Mouse (Mus musculus): ENCODE results near the gene Enpp4. TPM values are rescaled to one million over a fixed set of nuclear protein-coding genes. Genes with fewer than 3 reads are reported as not detected.
A peak's percentile ranks its signal among the peaks of the same experiment; 100 is the strongest.

Enpp4 gene
- total RNA-seq, 1 experiment = 6.7 TPM

- Histone ChIP-seq H3K4me1 (ENCODE audit: control insufficient read depth in 2 of 2, insufficient read depth in 2 of 2, low read length in 2 of 2, poor library complexity in 1 of 2) (no peaks in the 10 kb centered on the region), H3K36me3 (ENCODE audit: control insufficient read depth, insufficient read depth, low read length, poor library complexity, severe bottlenecking) (no peaks in the 10 kb centered on the region), H3K9ac (ENCODE audit: insufficient read depth, low read depth, low read length, poor library complexity, severe bottlenecking) (no peak overlapping the region), H3K9me3 (ENCODE audit: control insufficient read depth, insufficient read depth, low read depth, low read length) (no peaks in the 10 kb centered on the region), H3K27ac (ENCODE audit: insufficient read depth, low read depth, low read length, poor library complexity, severe bottlenecking) (no peak overlapping the region), H3K4me3 (ENCODE audit: insufficient read depth in 1 of 2, low read depth in 1 of 2, low read length in 2 of 2, poor library complexity in 1 of 2, severe bottlenecking in 1 of 2) (no peak overlapping the region)
- DNase-seq (ENCODE audit: low read depth, low spot score) = no peak
- in situ Hi-C loops (cut with MboI; ENCODE audit: low sequenced_read_pairs in 2 of 2, unreplicated experiment in 2 of 2) = no loop called here
- no peak for TF ChIP-seq CHD2 (IDR thresholded peaks at IDR 0.05; ENCODE audit: low read depth, low read length)
- no peak for TF ChIP-seq HCFC1 (IDR thresholded peaks at IDR 0.05; ENCODE audit: borderline replicate concordance, insufficient read depth, low read length)
- no peak for TF ChIP-seq ZNF384 (IDR thresholded peaks at IDR 0.05; ENCODE audit: low read depth, low read length)
- TF ChIP-seq MAFK (IDR thresholded peaks at IDR 0.05; ENCODE audit: insufficient read depth, low read depth, low read length) = no peak
- no peak for TF ChIP-seq ZC3H11A (IDR thresholded peaks at IDR 0.05; ENCODE audit: borderline replicate concordance, low read depth, low read length)
Measured at GRCm38 (mm10) chr17:44090916-44091315, 14.7 kb downstream of the Enpp4 start.

GRCm38 (mm10) chr17:44088226-44088625 is 17.4 kb downstream of the Enpp4 start:
- TF ChIP-seq MAFK (IDR thresholded peaks at IDR 0.05; ENCODE audit: insufficient read depth, low read depth, low read length) (no peak), ZNF384 (IDR thresholded peaks at IDR 0.05; ENCODE audit: low read depth, low read length) (no peak), CHD2 (IDR thresholded peaks at IDR 0.05; ENCODE audit: low read depth, low read length) (no peak), HCFC1 (IDR thresholded peaks at IDR 0.05; ENCODE audit: borderline replicate concordance, insufficient read depth, low read length) (no peak), ZC3H11A (IDR thresholded peaks at IDR 0.05; ENCODE audit: borderline replicate concordance, low read depth, low read length) (no peak)
- Histone ChIP-seq H3K4me1 (ENCODE audit: control insufficient read depth in 2 of 2, insufficient read depth in 2 of 2, low read length in 2 of 2, poor library complexity in 1 of 2) (no peaks in the 10 kb centered on the region), H3K27ac (ENCODE audit: insufficient read depth, low read depth, low read length, poor library complexity, severe bottlenecking) (no peak overlapping the region), H3K9me3 (ENCODE audit: control insufficient read depth, insufficient read depth, low read depth, low read length) (no peaks in the 10 kb centered on the region), H3K9ac (ENCODE audit: insufficient read depth, low read depth, low read length, poor library complexity, severe bottlenecking) (no peak overlapping the region), H3K4me3 (ENCODE audit: insufficient read depth in 1 of 2, low read depth in 1 of 2, low read length in 2 of 2, poor library complexity in 1 of 2, severe bottlenecking in 1 of 2) (no peak overlapping the region), H3K36me3 (ENCODE audit: control insufficient read depth, insufficient read depth, low read length, poor library complexity, severe bottlenecking) (no peaks in the 10 kb centered on the region)
- in situ Hi-C loops (cut with MboI; ENCODE audit: low sequenced_read_pairs in 2 of 2, unreplicated experiment in 2 of 2) = no loop called here
- DNase-seq (ENCODE audit: low read depth, low spot score) = no peak

- TF ChIP-seq CHD2 (IDR thresholded peaks at IDR 0.05; ENCODE audit: low read depth, low read length) = no peak
- in situ Hi-C loops (cut with MboI; ENCODE audit: low sequenced_read_pairs in 2 of 2, unreplicated experiment in 2 of 2) = no loop called here
Measured at GRCm38 (mm10) chr17:44083156-44083555, 22.5 kb downstream of the Enpp4 start.

GRCm38 (mm10) chr17:44078631-44079350 is 26.8 kb downstream of the Enpp4 start, which contains the start of gene Enpp5:
Enpp5 (plus strand) TSS chr17:44078813.
- H3K9ac ChIP-seq (ENCODE audit: insufficient read depth, low read depth, low read length, poor library complexity, severe bottlenecking) = peak within 1 kb of the TSS; percentile 71
- in situ Hi-C loops (cut with MboI; ENCODE audit: low sequenced_read_pairs in 2 of 2, unreplicated experiment in 2 of 2) = no loop called here
- peak within 1 kb of the TSS; percentile 81 for H3K4me3 ChIP-seq (ENCODE audit: insufficient read depth in 1 of 2, low read depth in 1 of 2, low read length in 2 of 2, poor library complexity in 1 of 2, severe bottlenecking in 1 of 2)
- no peak within 1 kb of the TSS for H3K27ac ChIP-seq (ENCODE audit: insufficient read depth, low read depth, low read length, poor library complexity, severe bottlenecking)
- H3K36me3 ChIP-seq (ENCODE audit: control insufficient read depth, insufficient read depth, low read length, poor library complexity, severe bottlenecking) = no peaks in the 10 kb centered on the region
- peak; percentile 68 for DNase-seq (ENCODE audit: low read depth, low spot score)
- TF ChIP-seq ZC3H11A (IDR thresholded peaks at IDR 0.05; ENCODE audit: borderline replicate concordance, low read depth, low read length) = no peak
- peak; percentile 73; the same call in 1 of the 2 replicates for TF ChIP-seq CHD2 (IDR thresholded peaks at IDR 0.05; ENCODE audit: low read depth, low read length)
- no peaks in the 10 kb centered on the region for H3K9me3 ChIP-seq (ENCODE audit: control insufficient read depth, insufficient read depth, low read depth, low read length)
- H3K4me1 ChIP-seq (ENCODE audit: control insufficient read depth in 2 of 2, insufficient read depth in 2 of 2, low read length in 2 of 2, poor library complexity in 1 of 2) = no peaks in the 10 kb centered on the region

More at GRCm38 (mm10) chr17:44083156-44083555, 22.5 kb downstream of the Enpp4 start:
- Histone ChIP-seq H3K9me3 (ENCODE audit: control insufficient read depth, insufficient read depth, low read depth, low read length) (no peaks in the 10 kb centered on the region), H3K27ac (ENCODE audit: insufficient read depth, low read depth, low read length, poor library complexity, severe bottlenecking) (no peak overlapping the region), H3K36me3 (ENCODE audit: control insufficient read depth, insufficient read depth, low read length, poor library complexity, severe bottlenecking) (no peaks in the 10 kb centered on the region), H3K9ac (ENCODE audit: insufficient read depth, low read depth, low read length, poor library complexity, severe bottlenecking) (no peak overlapping the region), H3K4me1 (ENCODE audit: control insufficient read depth in 2 of 2, insufficient read depth in 2 of 2, low read length in 2 of 2, poor library complexity in 1 of 2) (no peaks in the 10 kb centered on the region), H3K4me3 (ENCODE audit: insufficient read depth in 1 of 2, low read depth in 1 of 2, low read length in 2 of 2, poor library complexity in 1 of 2, severe bottlenecking in 1 of 2) (no peak overlapping the region)
- no peak for DNase-seq (ENCODE audit: low read depth, low spot score)

GRCm38 (mm10) chr17:44077843-44078160 is 27.8 kb downstream of the Enpp4 start:
- DNase-seq (ENCODE audit: low read depth, low spot score) = no peak
- Histone ChIP-seq H3K9ac (ENCODE audit: insufficient read depth, low read depth, low read length, poor library complexity, severe bottlenecking) (no peak overlapping the region), H3K4me3 (ENCODE audit: insufficient read depth in 1 of 2, low read depth in 1 of 2, low read length in 2 of 2, poor library complexity in 1 of 2, severe bottlenecking in 1 of 2) (no peak overlapping the region), H3K27ac (ENCODE audit: insufficient read depth, low read depth, low read length, poor library complexity, severe bottlenecking) (no peak overlapping the region), H3K36me3 (ENCODE audit: control insufficient read depth, insufficient read depth, low read length, poor library complexity, severe bottlenecking) (no peaks in the 10 kb centered on the region), H3K9me3 (ENCODE audit: control insufficient read depth, insufficient read depth, low read depth, low read length) (no peaks in the 10 kb centered on the region), H3K4me1 (ENCODE audit: control insufficient read depth in 2 of 2, insufficient read depth in 2 of 2, low read length in 2 of 2, poor library complexity in 1 of 2) (no peaks in the 10 kb centered on the region)
- in situ Hi-C loops (cut with MboI; ENCODE audit: low sequenced_read_pairs in 2 of 2, unreplicated experiment in 2 of 2) = no loop called here
- no peak for TF ChIP-seq ZNF384 (IDR thresholded peaks at IDR 0.05; ENCODE audit: low read depth, low read length)
- TF ChIP-seq ZC3H11A (IDR thresholded peaks at IDR 0.05; ENCODE audit: borderline replicate concordance, low read depth, low read length) = no peak
- no peak for TF ChIP-seq HCFC1 (IDR thresholded peaks at IDR 0.05; ENCODE audit: borderline replicate concordance, insufficient read depth, low read length)
- no peak for TF ChIP-seq CHD2 (IDR thresholded peaks at IDR 0.05; ENCODE audit: low read depth, low read length)
- no peak for TF ChIP-seq MAFK (IDR thresholded peaks at IDR 0.05; ENCODE audit: insufficient read depth, low read depth, low read length)
